Mouse (Mus musculus) embryonic fibroblast, embryonic 13.5 days (primary cell): ENCODE data around the gene Atp8a2.

Experiments
- CTCF ChIP-seq: IDR thresholded peaks from 2 replicates; pipeline ENCODE4 v1.5.1; 2011; ENCODE audit warnings: mild to moderate bottlenecking, control low read depth, low read length, moderate library complexity, borderline replicate concordance; ENCODE audit not compliant: insufficient read depth
- POLR2A ChIP-seq: IDR thresholded peaks from 2 replicates; pipeline ENCODE4 v1.6.1; 2011; ENCODE audit warnings: low read depth, mild to moderate bottlenecking, control low read depth, low read length, moderate library complexity

DNA sequence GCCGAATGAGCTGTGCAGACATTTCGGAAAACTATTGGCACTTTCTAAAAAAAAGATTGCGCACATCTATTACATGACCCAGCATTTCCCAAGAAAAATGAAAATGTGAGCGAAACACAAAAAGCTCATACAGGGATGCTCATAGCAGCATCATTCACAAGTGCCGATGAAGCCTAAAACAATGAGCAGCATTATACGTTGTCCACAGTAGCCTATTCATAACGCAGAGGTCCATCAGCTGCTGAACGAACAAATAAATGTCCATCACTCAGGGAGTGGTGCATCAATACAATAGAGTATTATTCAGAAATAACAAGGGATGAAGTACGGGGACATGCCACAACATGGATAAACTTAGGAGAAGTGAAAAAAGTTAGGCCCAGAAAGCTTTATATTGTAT is 416.6 kb downstream of the Atp8a2 start:
- TF ChIP-seq CTCF, result no peak
- TF ChIP-seq POLR2A, result no peak
